Mouse (Mus musculus): Measurements from ENCODE around the gene Fhl2. TPM values are rescaled to one million over a fixed set of nuclear protein-coding genes. Genes with fewer than 3 reads are reported as not detected.

The Fhl2 gene
- polyA plus RNA-seq, 1 experiment from 2014 or later = 5.6 TPM

- 55% methylated on average over 3 of the region's 3 CpGs for WGBS (ENCODE audit: insufficient replicate concordance)
- Histone ChIP-seq H3K27ac (no peak overlapping the region), H3K9ac (no peak overlapping the region)
These were observed 18.8 kb upstream of the Fhl2 start for GRCm38 (mm10) chr1:43215601-43216000.

DNA sequence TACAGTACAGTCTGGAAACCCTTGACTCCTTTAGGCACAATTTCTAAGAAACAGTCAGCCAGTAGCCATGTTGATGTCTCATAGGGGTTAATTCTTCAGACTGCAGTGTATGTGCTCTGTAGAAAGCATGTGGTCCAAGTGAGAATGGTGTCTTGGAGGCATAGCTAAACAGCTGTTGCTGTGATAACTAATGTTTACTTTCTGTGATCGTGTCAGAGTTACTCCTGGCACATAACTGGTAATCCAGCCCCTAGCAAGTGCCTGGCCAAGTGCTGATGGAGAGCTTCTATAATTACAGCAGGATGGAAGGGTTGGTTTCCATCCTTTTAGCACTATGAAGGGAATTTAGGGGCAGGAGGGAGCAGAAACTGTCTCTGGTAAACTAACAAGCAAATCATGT is 14.5 kb upstream of the Fhl2 start:
- no peak overlapping the region for H3K27ac ChIP-seq
- no peaks in the 10 kb centered on the region for H3K9me3 ChIP-seq (replicated peaks)
- no peaks in the 10 kb centered on the region for H3K4me1 ChIP-seq
- H3K9ac ChIP-seq = no peak overlapping the region
- no peaks in the 10 kb centered on the region for H3K27me3 ChIP-seq (replicated peaks)
- H3K4me3 ChIP-seq = no peak overlapping the region
- ATAC-seq = no peak
- H3K36me3 ChIP-seq = no peaks in the 10 kb centered on the region
- H3K4me2 ChIP-seq = no peak overlapping the region
- WGBS (ENCODE audit: insufficient replicate concordance) = 37% methylated on average over 1 of the region's 1 CpGs

More at GRCm38 (mm10) chr1:43215601-43216000, 18.8 kb upstream of the Fhl2 start:
- H3K9me3 ChIP-seq (replicated peaks) = no peaks in the 10 kb centered on the region
- no peak overlapping the region for H3K4me2 ChIP-seq
- H3K4me3 ChIP-seq = no peak overlapping the region
- ATAC-seq = no peak
- H3K4me1 ChIP-seq = no peaks in the 10 kb centered on the region
- H3K27me3 ChIP-seq (replicated peaks) = no peaks in the 10 kb centered on the region
- no peaks in the 10 kb centered on the region for H3K36me3 ChIP-seq

DNA sequence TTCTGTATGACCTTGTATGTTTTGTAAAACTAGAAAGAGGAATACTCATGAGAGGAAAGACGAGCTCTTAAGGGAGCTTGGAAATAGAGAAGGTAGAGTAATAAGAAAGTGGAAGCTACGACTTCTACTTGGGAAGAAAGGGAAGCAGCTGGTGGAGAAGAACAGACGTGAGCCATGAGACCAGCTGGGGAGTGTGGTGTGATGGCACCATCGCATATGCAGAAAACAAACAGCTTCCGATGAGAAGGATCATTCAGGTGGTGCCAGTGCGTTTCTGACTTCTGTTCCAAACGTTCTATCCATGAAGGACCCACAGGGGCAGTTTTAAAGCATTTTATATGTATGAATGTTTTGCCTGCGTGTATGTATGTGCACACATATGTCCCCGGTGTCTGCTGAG is 13.5 kb upstream of the Fhl2 start:
- Histone ChIP-seq H3K4me1 (no peaks in the 10 kb centered on the region), H3K27ac (no peak overlapping the region), H3K4me2 (no peak overlapping the region), H3K4me3 (no peak overlapping the region), H3K9ac (no peak overlapping the region), H3K9me3 (replicated peaks) (no peaks in the 10 kb centered on the region), H3K27me3 (replicated peaks) (no peaks in the 10 kb centered on the region), H3K36me3 (no peaks in the 10 kb centered on the region)
- 62% methylated on average over 9 of the region's 9 CpGs for WGBS (ENCODE audit: insufficient replicate concordance)
- ATAC-seq = no peak

DNA sequence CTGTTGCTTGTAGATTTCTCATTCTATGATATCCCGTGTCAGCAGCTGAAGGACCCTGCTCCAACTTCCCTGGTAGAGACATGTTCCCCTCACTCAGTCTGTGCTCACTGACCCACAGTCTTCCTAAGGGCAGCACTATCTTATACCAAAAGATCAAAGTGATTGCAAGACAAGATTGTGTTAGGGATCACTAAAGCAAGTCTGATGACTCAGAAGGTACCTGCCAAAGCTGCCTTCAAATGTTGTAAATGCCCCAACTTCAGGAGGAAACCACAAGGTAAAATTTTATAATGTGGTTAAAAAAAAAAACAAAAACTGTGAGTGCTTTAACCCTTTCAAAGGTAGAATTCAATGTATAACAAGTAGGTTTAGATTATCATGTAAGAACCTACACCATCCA is 10.4 kb upstream of the Fhl2 start:
- Histone ChIP-seq H3K36me3 (no peaks in the 10 kb centered on the region), H3K27me3 (replicated peaks) (no peaks in the 10 kb centered on the region), H3K9me3 (replicated peaks) (no peaks in the 10 kb centered on the region), H3K4me1 (no peaks in the 10 kb centered on the region), H3K4me2 (no peak overlapping the region), H3K9ac (no peak overlapping the region), H3K4me3 (no peak overlapping the region), H3K27ac (no peak overlapping the region)
- 71% methylated on average over 1 of the region's 1 CpGs for WGBS (ENCODE audit: insufficient replicate concordance)
- ATAC-seq = no peak

- 30% methylated on average over 5 of the region's 5 CpGs for WGBS (ENCODE audit: insufficient replicate concordance)
- no peak overlapping the region for H3K4me3 ChIP-seq
- no peaks in the 10 kb centered on the region for H3K4me1 ChIP-seq
- no peaks in the 10 kb centered on the region for H3K27me3 ChIP-seq (replicated peaks)
- H3K4me2 ChIP-seq = no peak overlapping the region
- ATAC-seq = no peak
- H3K9ac ChIP-seq = no peak overlapping the region
- no peaks in the 10 kb centered on the region for H3K9me3 ChIP-seq (replicated peaks)
- no peaks in the 10 kb centered on the region for H3K36me3 ChIP-seq
- H3K27ac ChIP-seq = no peak overlapping the region
These were observed 6.5 kb upstream of the Fhl2 start for GRCm38 (mm10) chr1:43203282-43203681.

GRCm38 (mm10) chr1:43202226-43202625 is 5.4 kb upstream of the Fhl2 start:
- Histone ChIP-seq H3K27me3 (replicated peaks) (no peaks in the 10 kb centered on the region), H3K9me3 (replicated peaks) (no peaks in the 10 kb centered on the region), H3K36me3 (no peaks in the 10 kb centered on the region), H3K9ac (no peak overlapping the region), H3K4me2 (no peak overlapping the region), H3K4me1 (no peaks in the 10 kb centered on the region), H3K27ac (no peak overlapping the region), H3K4me3 (no peak overlapping the region)
- no peak for ATAC-seq

GRCm38 (mm10) chr1:43201796-43202195 is 5.0 kb upstream of the Fhl2 start:
- no peaks in the 10 kb centered on the region for H3K27me3 ChIP-seq (replicated peaks)
- no peak overlapping the region for H3K9ac ChIP-seq
- no peaks in the 10 kb centered on the region for H3K9me3 ChIP-seq (replicated peaks)
- no peak overlapping the region for H3K4me2 ChIP-seq
- 64% methylated on average over 2 of the region's 2 CpGs for WGBS (ENCODE audit: insufficient replicate concordance)
- H3K36me3 ChIP-seq = no peaks in the 10 kb centered on the region
- H3K4me1 ChIP-seq = no peaks in the 10 kb centered on the region
- H3K4me3 ChIP-seq = no peak overlapping the region
- no peak overlapping the region for H3K27ac ChIP-seq
- ATAC-seq = no peak

GRCm38 (mm10) chr1:43199867-43200240 is 3.1 kb upstream of the Fhl2 start:
- Histone ChIP-seq H3K27me3 (replicated peaks) (no peaks in the 10 kb centered on the region), H3K36me3 (no peaks in the 10 kb centered on the region), H3K27ac (no peak overlapping the region), H3K4me3 (no peak overlapping the region), H3K9me3 (replicated peaks) (no peaks in the 10 kb centered on the region), H3K9ac (no peak overlapping the region), H3K4me2 (no peak overlapping the region), H3K4me1 (no peaks in the 10 kb centered on the region)
- ATAC-seq = no peak
- 61% methylated on average over 3 of the region's 3 CpGs for WGBS (ENCODE audit: insufficient replicate concordance)

GRCm38 (mm10) chr1:43199210-43199866 is 2.6 kb upstream of the Fhl2 start:
- no peak overlapping the region for H3K4me2 ChIP-seq
- no peak overlapping the region for H3K4me3 ChIP-seq
- no peaks in the 10 kb centered on the region for H3K4me1 ChIP-seq
- WGBS (ENCODE audit: insufficient replicate concordance) = 64% methylated on average over 3 of the region's 3 CpGs
- no peak for ATAC-seq
- no peaks in the 10 kb centered on the region for H3K27me3 ChIP-seq (replicated peaks)
- no peak overlapping the region for H3K9ac ChIP-seq
- no peak overlapping the region for H3K27ac ChIP-seq
- H3K9me3 ChIP-seq (replicated peaks) = no peaks in the 10 kb centered on the region
- no peaks in the 10 kb centered on the region for H3K36me3 ChIP-seq

- no peak overlapping the region for H3K4me2 ChIP-seq
These were observed 725 bp downstream of the Fhl2 start for GRCm38 (mm10) chr1:43196059-43196458.

GRCm38 (mm10) chr1:43193423-43193822 is 3.4 kb downstream of the Fhl2 start:
- no peak overlapping the region for H3K9ac ChIP-seq
- H3K27ac ChIP-seq = no peak overlapping the region
- 81% methylated on average over 6 of the region's 6 CpGs for WGBS (ENCODE audit: insufficient replicate concordance)
- no peaks in the 10 kb centered on the region for H3K4me1 ChIP-seq
- no peak overlapping the region for H3K4me3 ChIP-seq
- H3K36me3 ChIP-seq = no peaks in the 10 kb centered on the region
- no peaks in the 10 kb centered on the region for H3K27me3 ChIP-seq (replicated peaks)
- no peaks in the 10 kb centered on the region for H3K9me3 ChIP-seq (replicated peaks)
- no peak for ATAC-seq
- no peak overlapping the region for H3K4me2 ChIP-seq

More at GRCm38 (mm10) chr1:43196059-43196458, 725 bp downstream of the Fhl2 start:
- Histone ChIP-seq H3K4me3 (no peak overlapping the region), H3K27me3 (replicated peaks) (no peaks in the 10 kb centered on the region), H3K9ac (no peak overlapping the region), H3K36me3 (no peaks in the 10 kb centered on the region), H3K9me3 (replicated peaks) (no peaks in the 10 kb centered on the region), H3K4me1 (no peaks in the 10 kb centered on the region), H3K27ac (no peak overlapping the region)
- no peak for ATAC-seq
- 45% methylated on average over 1 of the region's 1 CpGs for WGBS (ENCODE audit: insufficient replicate concordance)

DNA sequence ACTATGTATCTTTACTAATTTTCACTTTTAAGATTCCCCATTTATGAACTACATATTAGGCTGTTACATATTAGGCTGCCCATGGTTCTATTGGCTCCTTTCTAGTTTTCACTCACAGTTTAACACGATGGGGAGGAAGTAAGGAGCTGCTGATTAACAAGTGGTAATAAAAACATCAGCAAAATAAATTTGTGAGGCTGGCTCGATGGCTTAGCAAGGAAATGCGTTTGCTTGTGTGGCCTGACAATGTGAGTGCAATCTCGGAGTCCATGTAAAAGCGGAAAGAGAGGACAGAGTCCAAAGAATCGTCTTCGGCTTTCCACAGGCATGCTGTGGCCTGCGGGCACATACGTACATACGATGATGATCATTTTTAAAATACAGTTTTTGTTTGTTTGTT is 4.3 kb downstream of the Fhl2 start:
- WGBS (ENCODE audit: insufficient replicate concordance) = 80% methylated on average over 10 of the region's 10 CpGs
- no peaks in the 10 kb centered on the region for H3K9me3 ChIP-seq (replicated peaks)
- no peaks in the 10 kb centered on the region for H3K27me3 ChIP-seq (replicated peaks)
- H3K4me3 ChIP-seq = no peak overlapping the region
- no peak overlapping the region for H3K27ac ChIP-seq
- no peak for ATAC-seq
- H3K36me3 ChIP-seq = no peaks in the 10 kb centered on the region
- H3K9ac ChIP-seq = no peak overlapping the region
- H3K4me1 ChIP-seq = no peaks in the 10 kb centered on the region
- H3K4me2 ChIP-seq = no peak overlapping the region

DNA sequence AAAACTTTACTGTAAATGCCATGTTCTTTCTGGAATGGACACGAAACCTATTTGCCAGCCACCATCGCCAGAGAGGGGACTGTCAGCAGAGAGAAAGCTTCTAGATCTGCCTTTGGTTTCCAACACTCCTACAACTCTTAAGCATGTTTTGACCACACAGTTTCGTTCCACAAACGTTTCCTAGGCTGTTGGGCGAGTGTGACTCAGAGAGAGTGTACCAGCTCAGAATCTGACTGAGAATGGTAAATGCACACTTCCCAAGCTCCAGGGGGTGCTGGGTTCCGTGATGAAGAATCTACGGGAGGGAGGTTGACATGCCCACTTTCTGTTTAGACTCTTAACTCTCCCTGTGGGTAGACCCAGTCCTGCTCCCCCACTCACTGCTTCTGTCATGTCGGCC is 5.7 kb downstream of the Fhl2 start:
- no peak overlapping the region for H3K27ac ChIP-seq
- no peaks in the 10 kb centered on the region for H3K36me3 ChIP-seq
- no peak overlapping the region for H3K4me3 ChIP-seq
- H3K27me3 ChIP-seq (replicated peaks) = no peaks in the 10 kb centered on the region
- no peak overlapping the region for H3K9ac ChIP-seq
- no peak overlapping the region for H3K4me2 ChIP-seq
- ATAC-seq = no peak
- no peaks in the 10 kb centered on the region for H3K4me1 ChIP-seq
- WGBS (ENCODE audit: insufficient replicate concordance) = 61% methylated on average over 8 of the region's 8 CpGs
- no peaks in the 10 kb centered on the region for H3K9me3 ChIP-seq (replicated peaks)

Measured in liver, embryonic 12.5 days (tissue).